Mouse (Mus musculus): ENCODE data around the gene Cpeb3. TPM values are rescaled to one million over a fixed set of nuclear protein-coding genes. Genes with fewer than 3 reads are reported as not detected.

The Cpeb3 gene
- polyA plus RNA-seq, 1 experiment from 2014 or later = 1.9 TPM

- no peak for ATAC-seq (ENCODE audit: low read depth)
- WGBS = 86% methylated on average over 5 of the region's 5 CpGs
- H3K4me3 ChIP-seq (ENCODE audit: low read depth, low read length) = no peak overlapping the region
- H3K9ac ChIP-seq (ENCODE audit: low read depth, low read length) = no peak overlapping the region
- no peak overlapping the region for H3K4me2 ChIP-seq (ENCODE audit: low read depth, low read length)
- no peak for DNase-seq (ENCODE audit: low spot score)
- no peaks in the 10 kb centered on the region for H3K27me3 ChIP-seq (replicated peaks; ENCODE audit: control insufficient read depth, insufficient read depth, low read length)
- H3K36me3 ChIP-seq (ENCODE audit: control insufficient read depth, insufficient read depth, low read length) = no peaks in the 10 kb centered on the region
- no peaks in the 10 kb centered on the region for H3K4me1 ChIP-seq (ENCODE audit: control insufficient read depth, insufficient read depth, low read length)
- H3K27ac ChIP-seq (replicated peaks; ENCODE audit: low read depth, low read length) = no peak overlapping the region
- no peaks in the 10 kb centered on the region for H3K9me3 ChIP-seq (ENCODE audit: control insufficient read depth, low read length)
Measured at GRCm38 (mm10) chr19:37031446-37031845, 177.0 kb downstream of the Cpeb3 start.

- H3K36me3 ChIP-seq (ENCODE audit: control insufficient read depth, insufficient read depth, low read length) = no peaks in the 10 kb centered on the region
- WGBS = 75% methylated on average over 6 of the region's 6 CpGs
- no peaks in the 10 kb centered on the region for H3K9me3 ChIP-seq (ENCODE audit: control insufficient read depth, low read length)
- DNase-seq (ENCODE audit: low spot score) (no peak), ATAC-seq (ENCODE audit: low read depth) (no peak)
- H3K4me1 ChIP-seq (ENCODE audit: control insufficient read depth, insufficient read depth, low read length) = peaks cover 5% of the 10 kb centered on the region; the same call in 1 of the 2 replicates
- H3K4me3 ChIP-seq (ENCODE audit: low read depth, low read length) = no peak overlapping the region
- no peak overlapping the region for H3K27ac ChIP-seq (replicated peaks; ENCODE audit: low read depth, low read length)
- no peaks in the 10 kb centered on the region for H3K27me3 ChIP-seq (replicated peaks; ENCODE audit: control insufficient read depth, insufficient read depth, low read length)
- H3K9ac ChIP-seq (ENCODE audit: low read depth, low read length) = no peak overlapping the region
- no peak overlapping the region for H3K4me2 ChIP-seq (ENCODE audit: low read depth, low read length)
Measured at GRCm38 (mm10) chr19:37029771-37030170, 178.6 kb downstream of the Cpeb3 start.

GRCm38 (mm10) chr19:37026408-37026807 is 182.0 kb downstream of the Cpeb3 start:
- Histone ChIP-seq H3K4me2 (ENCODE audit: low read depth, low read length) (no peak overlapping the region), H3K9ac (ENCODE audit: low read depth, low read length) (no peak overlapping the region), H3K27ac (replicated peaks; ENCODE audit: low read depth, low read length) (no peak overlapping the region), H3K4me3 (ENCODE audit: low read depth, low read length) (no peak overlapping the region), H3K36me3 (ENCODE audit: control insufficient read depth, insufficient read depth, low read length) (no peaks in the 10 kb centered on the region), H3K27me3 (replicated peaks; ENCODE audit: control insufficient read depth, insufficient read depth, low read length) (no peaks in the 10 kb centered on the region), H3K9me3 (ENCODE audit: control insufficient read depth, low read length) (no peaks in the 10 kb centered on the region), H3K4me1 (ENCODE audit: control insufficient read depth, insufficient read depth, low read length) (peaks cover 5% of the 10 kb centered on the region; the same call in 1 of the 2 replicates)
- no peak for ATAC-seq (ENCODE audit: low read depth)
- DNase-seq (ENCODE audit: low spot score) = no peak
- WGBS = 73% methylated on average over 11 of the region's 11 CpGs

DNA sequence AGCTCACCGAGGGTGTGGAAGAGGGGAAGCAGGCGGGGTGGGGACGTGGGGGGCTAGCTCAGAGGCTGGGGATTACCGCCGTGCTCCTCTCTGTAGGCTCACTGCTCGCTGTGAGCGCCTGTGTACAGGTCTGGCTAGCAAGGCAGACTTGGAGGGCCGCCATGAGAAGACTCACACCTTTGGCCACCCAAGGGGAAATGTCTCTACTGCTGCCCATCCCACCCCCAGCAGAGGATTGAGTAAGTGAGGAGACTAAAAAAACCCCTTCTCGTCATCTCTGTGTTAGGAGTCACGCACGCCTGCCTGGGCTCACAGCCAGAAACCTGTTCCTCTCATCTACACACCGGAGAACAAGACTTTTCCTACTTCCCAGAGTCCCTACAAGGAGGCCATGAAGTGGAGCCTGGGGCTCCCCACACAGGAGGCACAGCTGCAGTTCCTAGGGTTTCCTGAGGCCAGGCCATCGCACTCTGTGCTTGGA is 182.5 kb downstream of the Cpeb3 start:
- 57% methylated on average over 13 of the region's 13 CpGs for WGBS

GRCm38 (mm10) chr19:37022146-37022545 is 186.3 kb downstream of the Cpeb3 start:
- Histone ChIP-seq H3K4me2 (ENCODE audit: low read depth, low read length) (no peak overlapping the region), H3K27me3 (replicated peaks; ENCODE audit: control insufficient read depth, insufficient read depth, low read length) (no peaks in the 10 kb centered on the region), H3K27ac (replicated peaks; ENCODE audit: low read depth, low read length) (no peak overlapping the region), H3K9ac (ENCODE audit: low read depth, low read length) (no peak overlapping the region), H3K9me3 (ENCODE audit: control insufficient read depth, low read length) (no peaks in the 10 kb centered on the region), H3K36me3 (ENCODE audit: control insufficient read depth, insufficient read depth, low read length) (no peaks in the 10 kb centered on the region), H3K4me3 (ENCODE audit: low read depth, low read length) (no peak overlapping the region), H3K4me1 (ENCODE audit: control insufficient read depth, insufficient read depth, low read length) (peaks cover 5% of the 10 kb centered on the region; the same call in 1 of the 2 replicates)
- ATAC-seq (ENCODE audit: low read depth) (no peak), DNase-seq (ENCODE audit: low spot score) (no peak)
- WGBS = 82% methylated on average over 5 of the region's 5 CpGs

More for the DNA sequence above, 182.5 kb downstream of the Cpeb3 start:
- H3K27me3 ChIP-seq (replicated peaks; ENCODE audit: control insufficient read depth, insufficient read depth, low read length) = no peaks in the 10 kb centered on the region
- H3K4me1 ChIP-seq (ENCODE audit: control insufficient read depth, insufficient read depth, low read length) = peaks cover 5% of the 10 kb centered on the region; the same call in 1 of the 2 replicates
- H3K4me3 ChIP-seq (ENCODE audit: low read depth, low read length) = no peak overlapping the region
- H3K36me3 ChIP-seq (ENCODE audit: control insufficient read depth, insufficient read depth, low read length) = no peaks in the 10 kb centered on the region
- no peaks in the 10 kb centered on the region for H3K9me3 ChIP-seq (ENCODE audit: control insufficient read depth, low read length)
- H3K9ac ChIP-seq (ENCODE audit: low read depth, low read length) = no peak overlapping the region
- H3K27ac ChIP-seq (replicated peaks; ENCODE audit: low read depth, low read length) = no peak overlapping the region
- peak; percentile 23 for DNase-seq (ENCODE audit: low spot score)
- no peak overlapping the region for H3K4me2 ChIP-seq (ENCODE audit: low read depth, low read length)
- ATAC-seq (ENCODE audit: low read depth) = peak; percentile 67

DNA sequence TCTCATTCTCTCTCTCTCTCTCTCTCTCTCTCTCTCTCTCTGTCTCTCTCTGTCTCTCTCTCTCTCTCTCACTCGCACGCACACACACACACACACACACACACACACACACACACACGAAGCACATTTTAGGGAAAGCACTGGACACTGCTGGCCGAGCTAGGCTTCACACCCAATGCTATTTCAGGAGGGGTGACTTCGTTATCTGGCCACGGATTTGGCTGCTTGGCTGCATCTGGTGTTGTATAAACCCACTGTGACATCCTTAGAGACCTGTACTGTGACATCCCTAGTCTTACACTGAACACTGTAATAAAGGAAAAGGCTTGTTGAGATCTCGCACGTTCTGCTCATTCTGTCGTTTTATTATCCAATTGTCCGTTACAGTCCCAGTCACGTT is 187.4 kb downstream of the Cpeb3 start:
- no peak overlapping the region for H3K9ac ChIP-seq (ENCODE audit: low read depth, low read length)
- H3K27me3 ChIP-seq (replicated peaks; ENCODE audit: control insufficient read depth, insufficient read depth, low read length) = no peaks in the 10 kb centered on the region
- H3K36me3 ChIP-seq (ENCODE audit: control insufficient read depth, insufficient read depth, low read length) = no peaks in the 10 kb centered on the region
- DNase-seq (ENCODE audit: low spot score) = no peak
- no peak overlapping the region for H3K4me3 ChIP-seq (ENCODE audit: low read depth, low read length)
- peaks cover 7% of the 10 kb centered on the region for H3K9me3 ChIP-seq (ENCODE audit: control insufficient read depth, low read length)
- no peak overlapping the region for H3K4me2 ChIP-seq (ENCODE audit: low read depth, low read length)
- no peak overlapping the region for H3K27ac ChIP-seq (replicated peaks; ENCODE audit: low read depth, low read length)
- 84% methylated on average over 11 of the region's 11 CpGs for WGBS
- ATAC-seq (ENCODE audit: low read depth) = no peak
- H3K4me1 ChIP-seq (ENCODE audit: control insufficient read depth, insufficient read depth, low read length) = peaks cover 2% of the 10 kb centered on the region; the same call in 1 of the 2 replicates

DNA sequence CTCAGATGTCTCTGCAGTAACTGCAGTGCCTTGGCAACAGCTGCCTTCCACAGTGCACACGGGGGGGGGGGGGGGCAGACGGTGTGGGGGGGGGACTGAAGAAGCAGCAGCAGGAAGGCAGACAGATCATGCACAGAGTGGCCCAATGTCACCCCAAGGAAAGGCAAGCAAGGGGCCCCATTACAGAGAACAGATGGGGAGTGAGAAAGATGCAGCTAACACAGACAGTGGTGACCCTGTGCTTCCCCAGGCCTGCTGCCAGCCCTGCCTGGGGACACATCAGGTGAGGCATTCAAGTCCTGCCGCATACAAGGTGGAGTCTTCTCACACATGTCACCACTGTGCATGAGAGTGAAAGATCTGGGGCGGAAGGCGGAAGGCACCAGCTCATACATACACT is 187.9 kb downstream of the Cpeb3 start:
- Histone ChIP-seq H3K27ac (replicated peaks; ENCODE audit: low read depth, low read length) (no peak overlapping the region), H3K4me2 (ENCODE audit: low read depth, low read length) (no peak overlapping the region), H3K4me3 (ENCODE audit: low read depth, low read length) (no peak overlapping the region), H3K4me1 (ENCODE audit: control insufficient read depth, insufficient read depth, low read length) (no peaks in the 10 kb centered on the region), H3K36me3 (ENCODE audit: control insufficient read depth, insufficient read depth, low read length) (no peaks in the 10 kb centered on the region), H3K27me3 (replicated peaks; ENCODE audit: control insufficient read depth, insufficient read depth, low read length) (no peaks in the 10 kb centered on the region), H3K9me3 (ENCODE audit: control insufficient read depth, low read length) (peaks cover 11% of the 10 kb centered on the region), H3K9ac (ENCODE audit: low read depth, low read length) (no peak overlapping the region)
- no peak for DNase-seq (ENCODE audit: low spot score)
- WGBS = 60% methylated on average over 1 of the region's 5 CpGs
- ATAC-seq (ENCODE audit: low read depth) = no peak

- no peaks in the 10 kb centered on the region for H3K27me3 ChIP-seq (replicated peaks; ENCODE audit: control insufficient read depth, insufficient read depth, low read length)
- ATAC-seq (ENCODE audit: low read depth) (0 out of 2 replicates have a peak, but pooled peaks have one; percentile 8), DNase-seq (ENCODE audit: low spot score) (no peak)
- peaks cover 12% of the 10 kb centered on the region for H3K9me3 ChIP-seq (ENCODE audit: control insufficient read depth, low read length)
- peak overlapping the region; percentile 36 for H3K4me3 ChIP-seq (ENCODE audit: low read depth, low read length)
- no peaks in the 10 kb centered on the region for H3K4me1 ChIP-seq (ENCODE audit: control insufficient read depth, insufficient read depth, low read length)
- H3K36me3 ChIP-seq (ENCODE audit: control insufficient read depth, insufficient read depth, low read length) = peaks cover 5% of the 10 kb centered on the region; the same call in 1 of the 2 replicates
- 56% methylated on average over 5 of the region's 5 CpGs for WGBS
- peak overlapping the region; percentile 41 for H3K9ac ChIP-seq (ENCODE audit: low read depth, low read length)
- H3K4me2 ChIP-seq (ENCODE audit: low read depth, low read length) = peak overlapping the region; percentile 51
- no peak overlapping the region for H3K27ac ChIP-seq (replicated peaks; ENCODE audit: low read depth, low read length)
Measured at GRCm38 (mm10) chr19:37018931-37019330, 189.5 kb downstream of the Cpeb3 start.

DNA sequence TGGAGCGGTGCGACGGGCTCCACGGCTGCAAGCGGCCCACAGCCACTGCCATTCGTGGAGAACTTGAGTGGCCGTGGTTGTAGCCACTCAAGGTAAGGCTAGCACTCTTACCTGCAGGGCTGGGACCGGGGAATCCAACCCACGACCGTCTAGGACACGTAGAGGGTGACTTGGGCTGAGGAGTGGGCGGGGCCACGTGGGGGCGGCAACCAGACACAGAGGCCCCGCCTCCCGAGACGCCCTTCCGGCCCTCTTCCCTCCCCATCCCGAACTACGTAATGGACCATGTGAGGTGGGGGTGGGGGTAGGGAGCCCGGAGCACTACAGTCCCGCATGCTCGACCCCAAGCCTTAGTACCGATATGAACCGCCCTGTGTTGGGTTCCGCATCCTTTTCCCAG is 190.0 kb downstream of the Cpeb3 start:
- 4% methylated on average over 21 of the region's 26 CpGs for WGBS
- peak overlapping the region; percentile 41 for H3K9ac ChIP-seq (ENCODE audit: low read depth, low read length)
- no peaks in the 10 kb centered on the region for H3K4me1 ChIP-seq (ENCODE audit: control insufficient read depth, insufficient read depth, low read length)

More for the DNA sequence above, 190.0 kb downstream of the Cpeb3 start:
- Histone ChIP-seq H3K36me3 (ENCODE audit: control insufficient read depth, insufficient read depth, low read length) (peaks cover 10% of the 10 kb centered on the region), H3K4me2 (ENCODE audit: low read depth, low read length) (peak overlapping the region; percentile 51), H3K27me3 (replicated peaks; ENCODE audit: control insufficient read depth, insufficient read depth, low read length) (no peaks in the 10 kb centered on the region), H3K4me3 (ENCODE audit: low read depth, low read length) (peak overlapping the region; percentile 36), H3K27ac (replicated peaks; ENCODE audit: low read depth, low read length) (no peak overlapping the region), H3K9me3 (ENCODE audit: control insufficient read depth, low read length) (peaks cover 12% of the 10 kb centered on the region)
- ATAC-seq (ENCODE audit: low read depth) (peak; percentile 93), DNase-seq (ENCODE audit: low spot score) (peak; percentile 87)
